8 mouse cellular contexts compared by ENCODE assay signal in the genomic region with DNA sequence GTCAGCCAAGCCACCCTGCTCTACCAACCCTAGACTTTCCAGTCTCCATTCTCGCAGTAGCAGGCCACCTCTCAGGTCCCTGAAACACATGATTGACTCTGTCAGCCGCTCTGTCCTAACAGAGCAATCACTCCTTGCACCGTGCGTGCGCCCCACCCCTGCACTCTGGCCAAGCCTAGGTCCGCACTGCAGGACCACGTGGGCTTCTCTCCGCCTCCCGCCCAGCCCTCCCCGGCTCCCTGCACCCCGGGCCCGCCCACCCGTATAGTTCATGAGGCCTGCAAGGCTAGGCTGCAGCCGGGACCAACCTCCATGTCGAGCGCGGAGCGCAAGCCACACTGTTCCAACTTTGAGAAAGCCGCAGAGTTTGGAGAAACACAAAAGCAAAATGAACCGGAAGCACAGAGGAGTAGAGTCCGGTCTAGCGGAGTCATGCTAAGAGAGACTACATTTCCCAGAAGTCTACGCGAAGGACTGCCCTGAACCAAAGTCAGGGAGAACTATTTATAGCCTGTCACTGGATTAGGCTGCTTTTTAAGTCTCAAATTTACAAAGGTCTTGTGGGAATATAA. TPM values are rescaled to one million over a fixed set of nuclear protein-coding genes. Genes with fewer than 3 reads are reported as not detected.
A peak's percentile ranks its signal among the peaks of the same experiment; 100 is the strongest.
DNase-seq lines count a peak whose midpoint lies in the region; ATAC-seq and TF ChIP-seq lines count a peak whose summit lies in the region.

No protein-coding gene starts in this region.

- H3K4me2 ChIP-seq in forebrain, embryonic 15.5 days (replicated peaks): peak overlapping the region; percentile 77

- in situ Hi-C loops in ES-E14 (cut with MboI; ENCODE audit: low sequenced_read_pairs in 2 of 2, unreplicated experiment in 2 of 2): no loop called here

- intact Hi-C loops in heart, postnatal 25 days (cut with DNase I): no loop called here

- H3K4me1 ChIP-seq in ES-E14 (ENCODE audit: control insufficient read depth in 2 of 2, insufficient read depth in 2 of 2, low read length in 2 of 2, poor library complexity in 1 of 2): peaks cover 0 to 2% of the 10 kb centered on the region in 2 experiments; a peak in 1 of 4 replicates
- peaks cover 16% of the 10 kb centered on the region for H3K4me1 ChIP-seq in forebrain, embryonic 15.5 days
- no peaks in the 10 kb centered on the region; the same call in 1 of the 2 replicates for H3K4me1 ChIP-seq in lung, adult 2 months (ENCODE audit: control insufficient read depth, insufficient read depth, low read length)

- no peaks in the 10 kb centered on the region for H3K27me3 ChIP-seq in forebrain, embryonic 15.5 days

- ATAC-seq in forebrain, embryonic 15.5 days (replicated peaks): peak; percentile 97
- ATAC-seq in neutrophil, adult 5-6 weeks (ENCODE audit: extremely low read depth, insufficient number of reproducible peaks, low FRiP score, poor library complexity, severe bottlenecking): peak; percentile 83

- H3K4me3 ChIP-seq in ES-E14 (ENCODE audit: insufficient read depth in 1 of 2, low read depth in 1 of 2, low read length in 2 of 2, poor library complexity in 1 of 2, severe bottlenecking in 1 of 2): peak overlapping the region; percentile 87 to 92
- H3K4me3 ChIP-seq in forebrain, embryonic 15.5 days: peak overlapping the region; percentile 79
- peak overlapping the region; percentile 98 for H3K4me3 ChIP-seq in lung, adult 2 months (replicated peaks; ENCODE audit: extremely low read depth, low read depth, low read length)

- no peaks in the 10 kb centered on the region for H3K36me3 ChIP-seq in ES-E14 (ENCODE audit: control insufficient read depth, insufficient read depth, low read length, poor library complexity, severe bottlenecking)
- peaks cover 24% of the 10 kb centered on the region for H3K36me3 ChIP-seq in forebrain, embryonic 15.5 days

- WGBS in forebrain, embryonic 15.5 days: under 1% methylated on average over 24 of the region's 24 CpGs
- WGBS in lung, adult 2 months: under 1% methylated on average over 24 of the region's 24 CpGs

- TF ChIP-seq CTCF in lung, adult 2 months (IDR thresholded peaks at IDR 0.05; ENCODE audit: insufficient read depth, low read length): no peak

- peak; percentile 73 for DNase-seq in ES-E14 (ENCODE audit: low read depth, low spot score)
- DNase-seq in cerebellum, adult 11 months: peak; percentile 56
- DNase-seq in heart, postnatal 25 days (ENCODE audit: low spot score): peak; percentile 70
- DNase-seq in layer of hippocampus, adult 18-20 months (ENCODE audit: low spot score in 2 of 2): peak; percentile 73 to 87
- peak; percentile 78 for DNase-seq in lung, adult 2 months
- peak; percentile 42 to 56 for DNase-seq in thymus, adult 18-20 months

- H3K9ac ChIP-seq in ES-E14 (ENCODE audit: insufficient read depth, low read depth, low read length, poor library complexity, severe bottlenecking): peak overlapping the region; percentile 79
- H3K9ac ChIP-seq in forebrain, embryonic 15.5 days (replicated peaks): peak overlapping the region; percentile 70

- peak; percentile 80; the same call in 1 of the 2 replicates for TF ChIP-seq POLR2A in lung, adult 2 months (IDR thresholded peaks at IDR 0.05; ENCODE audit: borderline replicate concordance, extremely low read depth, low read depth, low read length)

- H3K9me3 ChIP-seq in ES-E14 (ENCODE audit: control insufficient read depth, insufficient read depth, low read depth, low read length): no peaks in the 10 kb centered on the region
- H3K9me3 ChIP-seq in forebrain, embryonic 15.5 days: peaks cover 8% of the 10 kb centered on the region; the same call in 1 of the 2 replicates

- H3K27ac ChIP-seq in ES-E14 (ENCODE audit: insufficient read depth, low read depth, low read length, poor library complexity, severe bottlenecking): peak overlapping the region; percentile 94
- peak overlapping the region; percentile 68 for H3K27ac ChIP-seq in forebrain, embryonic 15.5 days (replicated peaks)

TF ChIP-seq in ES-E14, 5 proteins besides CTCF, POLR2A, EP300 and RAD21:
- peak; percentile 87 for TF ChIP-seq HCFC1 (IDR thresholded peaks at IDR 0.05; ENCODE audit: borderline replicate concordance, insufficient read depth, low read length)
- 0 out of 2 replicates have a peak, but pooled peaks have one; percentile 39 for TF ChIP-seq MAFK (IDR thresholded peaks at IDR 0.05; ENCODE audit: insufficient read depth, low read depth, low read length)
- no peak for TF ChIP-seq ZC3H11A (IDR thresholded peaks at IDR 0.05; ENCODE audit: borderline replicate concordance, low read depth, low read length)
- no peak for TF ChIP-seq CHD2 (IDR thresholded peaks at IDR 0.05; ENCODE audit: low read depth, low read length)
- TF ChIP-seq ZNF384 (IDR thresholded peaks at IDR 0.05; ENCODE audit: low read depth, low read length): no peak

RNA-seq across cellular contexts. Expression of gene Zfp708, which starts 16.5 kb away (rescaled TPM):
- 0.49 and 0.58 TPM in 2 replicates for total RNA-seq in ES-E14 (2012; rRNA removed)
- polyA plus RNA-seq in forebrain, embryonic 15.5 days (2015; fragmentation: Nextera tagmentation; extraction: Ambion mirVana): 10.7 and 11.4 TPM in 2 replicates
- 1 to 10 TPM; 1.2 to 1.9 TPM for total RNA-seq in heart, postnatal 25 days (2021)
- total RNA-seq in layer of hippocampus, adult 18-20 months (2021): 1 to 10 TPM; 2.4 to 3.2 TPM
- 0.10 and 0.14 TPM in 2 replicates for polyA plus RNA-seq in lung, adult 2 months (2012; rRNA removed)
- 4.1 and 4.2 TPM in 2 replicates for total RNA-seq in neutrophil, adult 5-6 weeks (2017)

RNA-seq across cellular contexts. Expression of gene Zfp712, which starts 20.3 kb away (rescaled TPM):
- 0.54 and 0.63 TPM in 2 replicates for total RNA-seq in ES-E14 (2012; rRNA removed)
- polyA plus RNA-seq in forebrain, embryonic 15.5 days (2015; fragmentation: Nextera tagmentation; extraction: Ambion mirVana): 7.7 and 8.0 TPM in 2 replicates
- 1 to 10 TPM; 1.2 to 1.5 TPM for total RNA-seq in heart, postnatal 25 days (2021)
- total RNA-seq in layer of hippocampus, adult 18-20 months (2021): 1 to 10 TPM; 4.4 to 4.8 TPM
- 0.22 and 0.49 TPM in 2 replicates for polyA plus RNA-seq in lung, adult 2 months (2012; rRNA removed)
- 8.8 and 11.2 TPM in 2 replicates for total RNA-seq in neutrophil, adult 5-6 weeks (2017)

RNA-seq across cellular contexts. Expression of gene Gm28557, which starts 27.2 kb away (rescaled TPM):
- 3.6 and 3.7 TPM in 2 replicates for total RNA-seq in ES-E14 (2012; rRNA removed)
- 1.1 and 1.9 TPM in 2 replicates for polyA plus RNA-seq in forebrain, embryonic 15.5 days (2015; fragmentation: Nextera tagmentation; extraction: Ambion mirVana)
- 1 to 10 TPM; 2.0 to 3.3 TPM for total RNA-seq in heart, postnatal 25 days (2021)
- 1 to 10 TPM; 2.9 to 3.1 TPM for total RNA-seq in layer of hippocampus, adult 18-20 months (2021)
- polyA plus RNA-seq in lung, adult 2 months (2012; rRNA removed): 1.5 and 3.1 TPM in 2 replicates
- 0.98 and 5.4 TPM in 2 replicates for total RNA-seq in neutrophil, adult 5-6 weeks (2017)

RNA-seq across cellular contexts. Expression of gene Rslcan18, which starts 34.8 kb away (rescaled TPM):
- total RNA-seq in ES-E14 (2012; rRNA removed): 0.89 and 1.1 TPM in 2 replicates
- 0.08 and 0.18 TPM in 2 replicates for polyA plus RNA-seq in forebrain, embryonic 15.5 days (2015; fragmentation: Nextera tagmentation; extraction: Ambion mirVana)
- 1 to 10 TPM in 1 of 2 experiments, under 1 TPM in 1; 0.95 to 1.1 TPM for total RNA-seq in heart, postnatal 25 days (2021)
- under 1 TPM; 0.58 to 0.74 TPM for total RNA-seq in layer of hippocampus, adult 18-20 months (2021)
- polyA plus RNA-seq in lung, adult 2 months (2012; rRNA removed): 0.05 and 0.12 TPM in 2 replicates
- 1.3 and 1.8 TPM in 2 replicates for total RNA-seq in neutrophil, adult 5-6 weeks (2017)

RNA-seq across cellular contexts. Expression of gene Zfp759, which starts 40.2 kb away (rescaled TPM):
- total RNA-seq in ES-E14 (2012; rRNA removed): 3.8 and 4.8 TPM in 2 replicates
- 3.5 and 3.6 TPM in 2 replicates for polyA plus RNA-seq in forebrain, embryonic 15.5 days (2015; fragmentation: Nextera tagmentation; extraction: Ambion mirVana)
- 1 to 10 TPM; 4.4 to 5.8 TPM for total RNA-seq in heart, postnatal 25 days (2021)
- total RNA-seq in layer of hippocampus, adult 18-20 months (2021): 10 to 100 TPM in 1 of 2 experiments, 1 to 10 TPM in 1; 9.9 to 13.7 TPM
- 0.11 and 0.21 TPM in 2 replicates for polyA plus RNA-seq in lung, adult 2 months (2012; rRNA removed)
- 4.2 and 4.3 TPM in 2 replicates for total RNA-seq in neutrophil, adult 5-6 weeks (2017)

Comparison
In these comparisons a context has a peak if more than half of its experiments do, and no peak if none do; other contexts are left out.
1. Peak in every context shown above with its lines: DNase-seq, ATAC-seq, H3K4me3 ChIP-seq and H3K27ac ChIP-seq.